Mouse (Mus musculus): ENCODE results near the gene Ccdc12. TPM values are rescaled to one million over a fixed set of nuclear protein-coding genes. Genes with fewer than 3 reads are reported as not detected.

The Ccdc12 gene
- total RNA-seq, 4 experiments from 2014 or later, result 62.7 to 77.9 (median 68.5) TPM

DNA sequence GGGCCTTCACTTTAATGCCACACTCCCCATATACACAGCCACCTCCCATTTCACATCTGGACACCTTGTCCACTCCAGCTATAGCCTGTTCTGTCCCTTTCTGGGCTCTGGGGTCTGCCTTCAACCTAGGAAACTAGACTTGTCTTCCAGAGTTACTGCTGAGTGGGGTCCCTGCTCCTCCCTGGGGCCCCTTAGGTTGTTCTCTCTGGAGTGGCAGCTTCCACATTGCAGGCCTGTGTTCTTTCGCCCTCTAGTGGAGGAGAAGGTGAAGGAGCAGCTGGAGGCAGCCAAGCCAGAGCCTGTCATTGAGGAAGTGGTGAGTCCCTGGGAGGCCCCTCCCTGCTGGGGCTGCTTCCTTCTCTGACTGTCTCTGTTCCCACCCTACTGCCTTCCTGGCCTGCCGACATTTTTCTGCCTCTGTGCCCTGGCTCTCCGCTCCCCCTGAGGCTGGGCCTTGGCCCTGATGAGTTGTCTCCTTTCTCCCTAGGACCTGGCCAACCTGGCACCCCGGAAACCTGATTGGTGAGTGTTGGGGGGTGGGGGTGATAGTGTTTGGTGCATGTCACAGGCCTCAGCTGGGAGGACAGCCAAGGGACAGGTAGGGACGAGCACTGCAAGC is 53.4 kb downstream of the Ccdc12 start:
- DNase-seq, result peak; percentile 67

DNA sequence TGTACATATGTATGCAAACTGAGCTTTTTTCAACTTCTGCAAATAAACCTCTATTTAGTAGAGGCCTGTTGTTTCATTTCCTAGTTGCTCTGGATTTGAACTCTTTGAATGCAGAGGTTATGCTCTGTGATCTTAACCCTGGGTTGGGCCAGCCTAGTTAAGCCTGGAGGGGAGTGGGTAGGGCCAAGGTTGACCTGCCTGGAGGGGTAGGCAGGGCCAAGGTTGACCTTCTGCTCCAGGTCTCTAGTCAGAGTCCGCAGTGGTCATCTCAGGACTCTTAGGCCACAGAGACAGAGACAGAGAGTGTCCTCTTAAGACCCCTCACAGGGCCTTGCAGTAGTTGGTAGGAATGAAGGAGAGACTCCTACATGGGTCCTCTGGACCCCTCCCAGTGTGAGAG is 55.2 kb downstream of the Ccdc12 start:
- no peak for DNase-seq

DNA sequence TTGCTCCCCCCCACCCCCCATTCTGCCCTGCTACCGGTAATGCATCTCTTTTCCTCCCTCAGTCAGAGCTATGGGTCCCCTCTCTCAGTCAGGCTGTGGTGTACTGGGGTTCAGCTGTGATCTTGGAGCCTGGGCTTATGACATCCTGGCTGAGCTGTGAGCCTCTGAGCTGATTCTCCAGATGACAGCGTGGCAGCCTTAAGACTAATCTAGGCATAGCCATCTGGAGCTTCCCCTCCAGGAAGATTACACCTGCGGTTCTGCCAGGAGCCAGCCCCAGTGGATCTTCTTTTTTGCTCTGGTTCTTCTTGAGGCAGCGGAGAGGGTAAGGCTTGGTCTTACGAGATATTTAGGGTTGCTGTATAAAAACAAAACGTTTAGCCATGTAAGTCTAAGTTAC is 55.7 kb downstream of the Ccdc12 start:
- no peak for DNase-seq

DNA sequence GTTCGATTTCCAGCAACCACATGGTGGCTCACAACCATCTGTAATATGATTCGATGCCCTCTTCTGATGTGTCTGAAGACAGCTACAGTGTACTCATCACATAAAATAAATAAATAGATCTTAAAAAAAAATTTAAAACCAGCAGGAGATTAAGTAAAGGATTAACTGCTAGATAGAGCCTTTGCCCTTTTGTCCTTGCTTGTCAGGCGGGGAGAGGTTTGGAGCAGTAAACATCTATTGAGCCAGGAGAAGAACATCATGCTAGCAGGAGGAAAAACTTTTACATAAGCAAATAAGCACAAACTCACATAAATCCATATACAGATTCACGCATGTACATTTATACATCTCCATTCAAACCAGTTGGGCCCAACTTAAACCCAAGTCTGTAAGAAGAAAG is 56.2 kb downstream of the Ccdc12 start:
- DNase-seq, result no peak

DNA sequence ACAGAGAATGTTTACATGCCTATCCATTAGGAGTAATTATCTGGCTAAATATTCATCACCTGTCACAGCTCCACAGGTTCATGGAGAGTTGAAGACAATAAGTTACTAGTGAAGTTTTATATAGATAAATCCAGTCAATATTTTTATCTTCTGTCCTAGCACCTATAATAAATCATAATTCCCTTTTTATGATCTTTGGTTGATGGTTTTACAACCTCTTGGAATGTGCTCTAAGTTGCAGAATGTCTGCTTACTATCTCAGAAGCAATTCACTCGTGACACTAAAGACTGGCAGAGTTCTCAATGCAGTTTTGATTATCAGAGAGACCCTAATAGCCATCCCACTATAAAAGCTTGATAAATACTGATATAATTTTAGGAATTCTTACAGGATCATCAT is 57.1 kb downstream of the Ccdc12 start:
- DNase-seq, result no peak

DNA sequence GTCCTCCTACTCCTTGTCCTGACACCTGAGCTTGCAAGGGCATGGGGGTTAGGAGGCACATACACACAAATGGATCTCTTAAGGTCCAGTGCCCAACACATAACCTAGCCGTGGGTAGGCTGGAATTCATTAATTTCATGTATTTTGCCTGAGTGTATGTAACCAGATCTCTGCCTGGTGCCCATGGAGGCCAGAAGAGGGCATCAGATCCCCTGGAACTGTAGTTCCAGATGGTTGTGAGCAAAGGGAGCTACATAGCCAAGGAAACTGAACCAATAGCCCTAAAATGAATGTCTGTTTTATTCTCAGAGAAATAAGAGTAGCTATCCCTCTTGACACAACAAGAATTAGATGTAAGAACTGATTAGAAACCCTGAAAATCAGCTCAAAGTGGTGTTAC is 59.1 kb downstream of the Ccdc12 start:
- DNase-seq, result no peak

DNA sequence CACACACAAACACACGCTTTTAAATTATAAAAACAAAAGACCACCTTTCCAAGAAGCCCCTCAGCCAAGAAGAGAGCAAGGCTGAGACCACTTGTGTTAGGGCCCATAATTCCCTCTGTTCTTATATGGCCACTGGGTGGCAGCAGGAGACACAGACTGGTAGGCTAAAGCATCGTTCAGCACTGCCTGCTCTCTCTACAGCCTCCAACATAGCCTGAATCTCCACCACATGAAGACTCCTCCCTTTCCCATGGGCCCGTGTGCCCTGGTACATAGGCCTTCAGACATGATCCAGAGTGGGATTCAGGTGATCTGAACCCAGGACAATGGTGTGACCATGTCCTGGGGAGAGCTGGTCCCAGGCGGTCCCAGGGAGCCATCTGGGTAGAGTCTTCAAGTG is 60.5 kb downstream of the Ccdc12 start:
- no peak for DNase-seq

DNA sequence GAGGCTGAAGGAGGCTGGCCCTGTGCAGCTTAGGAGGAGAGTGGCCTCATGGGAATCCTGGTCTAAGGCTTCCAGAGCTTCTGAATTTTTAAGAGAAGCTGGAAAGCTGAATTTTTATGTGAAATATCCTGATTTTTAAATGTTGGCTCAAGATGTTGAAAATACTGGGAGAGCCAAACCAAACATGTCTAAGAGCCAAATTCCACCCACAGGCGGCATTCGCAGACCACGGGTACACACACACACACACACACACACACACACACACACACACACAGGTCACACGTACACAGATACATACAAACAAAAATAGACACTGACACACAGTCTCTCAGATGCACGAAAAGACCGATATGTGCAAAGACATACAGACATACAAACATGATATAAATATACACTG is 61.8 kb downstream of the Ccdc12 start:
- no peak for DNase-seq

DNA sequence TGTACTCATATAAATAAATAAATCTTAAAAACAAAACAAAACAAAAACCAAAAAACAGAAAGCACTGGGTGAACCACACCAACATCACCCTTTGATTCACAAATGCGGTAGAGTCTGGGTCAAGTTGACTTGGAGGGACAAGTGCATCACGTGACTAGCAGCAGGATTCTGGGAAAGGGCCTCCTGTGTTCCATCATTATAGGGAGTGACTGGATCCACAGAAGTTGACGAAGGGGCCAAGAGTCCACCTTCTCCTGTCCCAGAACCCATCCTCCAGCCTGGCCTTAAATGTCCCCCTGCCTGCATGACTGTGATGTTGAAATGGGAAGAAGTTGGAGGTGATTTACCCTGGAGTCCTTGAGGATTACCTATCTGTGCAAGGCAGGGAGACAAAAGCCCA is 62.5 kb downstream of the Ccdc12 start:
- no peak for DNase-seq

DNA sequence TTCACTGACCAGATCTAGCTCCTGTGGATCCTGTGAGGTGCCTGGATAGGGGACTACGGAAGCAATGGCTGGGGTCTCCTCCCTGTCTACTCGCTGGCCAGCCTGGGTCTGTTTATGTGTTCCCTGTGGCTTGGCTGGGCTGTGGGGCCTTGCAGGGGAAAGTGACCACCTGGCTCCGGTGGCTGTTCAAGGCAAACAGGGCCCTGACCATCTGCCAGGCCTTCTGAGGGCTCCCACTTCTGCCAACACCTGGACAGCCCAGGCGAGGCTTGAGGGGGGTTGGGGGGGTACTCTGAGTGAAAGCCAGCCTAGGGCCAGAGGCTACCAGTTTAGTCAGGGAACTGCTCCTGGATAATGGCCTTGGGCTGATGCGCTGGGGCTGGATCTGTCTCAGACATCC is 63.7 kb downstream of the Ccdc12 start:
- DNase-seq, result no peak

DNA sequence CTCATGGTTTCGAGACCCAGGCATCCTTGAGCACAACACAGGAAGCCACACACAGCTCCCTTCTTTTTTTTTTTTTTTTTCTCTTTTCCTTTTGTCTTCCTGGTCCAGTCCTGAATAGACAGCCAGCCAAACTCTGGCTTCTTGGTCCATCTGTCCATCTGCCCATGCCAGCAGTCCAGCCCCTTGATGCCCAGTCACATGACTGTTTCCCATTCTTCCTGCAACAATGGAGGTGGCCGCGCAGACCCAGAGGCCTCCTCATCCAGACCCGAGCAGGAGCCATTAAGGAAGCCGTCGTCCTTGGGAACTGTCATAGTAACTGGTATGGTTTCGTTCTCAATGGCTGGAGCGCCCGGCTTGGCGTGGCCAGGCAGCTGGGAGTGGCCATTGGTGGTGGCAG is 65.8 kb downstream of the Ccdc12 start:
- no peak for DNase-seq

DNA sequence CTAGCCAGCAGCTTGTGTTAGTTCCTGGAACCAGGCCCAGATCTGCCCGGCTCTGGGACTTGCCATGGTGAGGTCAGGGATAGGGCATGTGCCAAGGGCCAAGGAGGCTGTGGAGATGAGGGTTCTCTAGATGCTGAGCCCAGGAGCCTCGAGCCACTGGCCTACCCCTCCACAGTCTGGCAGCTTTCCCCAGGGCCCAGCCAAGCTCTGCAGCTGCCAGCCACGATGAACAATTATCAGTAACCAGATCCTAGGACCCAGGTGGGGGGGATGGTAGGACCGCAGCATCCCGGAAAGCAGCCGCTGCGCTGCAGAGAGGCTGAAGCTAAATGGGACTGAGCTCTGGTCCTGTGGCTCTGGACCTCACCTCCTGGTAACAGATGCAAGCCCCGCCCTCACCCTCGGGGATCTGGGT is 69.4 kb downstream of the Ccdc12 start:
- peak; percentile 45 for DNase-seq

DNA sequence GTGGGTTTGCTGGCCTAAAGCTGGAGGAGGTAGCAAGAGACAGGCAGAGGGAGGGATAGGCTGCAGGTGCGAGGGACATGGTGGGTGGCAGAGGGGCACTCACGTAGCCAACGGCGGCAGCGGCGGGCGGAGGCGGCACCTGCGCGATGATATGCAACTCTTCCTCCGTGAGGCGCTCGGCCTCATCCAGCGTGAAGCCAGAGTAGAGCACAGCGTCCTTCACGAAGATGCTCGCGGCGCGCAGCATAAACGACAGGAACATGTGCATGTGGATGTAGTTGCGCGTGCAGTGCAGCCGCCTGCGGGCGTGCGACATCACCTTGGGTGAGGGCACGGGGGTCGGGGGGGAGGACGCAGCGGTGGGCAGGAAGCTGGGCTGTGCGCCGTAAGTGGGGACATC is 70.6 kb downstream of the Ccdc12 start:
- no peak for DNase-seq

DNA sequence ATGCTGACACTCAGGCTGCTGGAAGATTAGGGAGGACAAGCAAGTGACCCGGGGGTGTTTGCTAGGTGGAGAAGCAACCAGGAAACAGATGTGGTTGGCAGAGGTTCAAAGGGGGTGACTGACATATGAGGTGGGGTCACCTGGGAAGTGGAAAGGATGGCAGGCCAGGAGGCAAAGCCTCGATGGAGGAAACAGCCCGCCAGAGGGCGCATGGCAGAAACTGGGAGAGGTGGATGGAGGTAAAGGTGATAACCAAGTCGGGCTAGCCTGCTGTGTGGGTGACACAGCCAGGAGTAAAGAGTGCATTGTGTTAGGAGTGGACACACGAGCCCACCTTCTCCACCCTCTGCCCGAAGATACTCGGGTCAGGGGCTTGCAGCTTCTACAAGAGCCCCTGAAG is 73.5 kb downstream of the Ccdc12 start:
- DNase-seq, result no peak

DNA sequence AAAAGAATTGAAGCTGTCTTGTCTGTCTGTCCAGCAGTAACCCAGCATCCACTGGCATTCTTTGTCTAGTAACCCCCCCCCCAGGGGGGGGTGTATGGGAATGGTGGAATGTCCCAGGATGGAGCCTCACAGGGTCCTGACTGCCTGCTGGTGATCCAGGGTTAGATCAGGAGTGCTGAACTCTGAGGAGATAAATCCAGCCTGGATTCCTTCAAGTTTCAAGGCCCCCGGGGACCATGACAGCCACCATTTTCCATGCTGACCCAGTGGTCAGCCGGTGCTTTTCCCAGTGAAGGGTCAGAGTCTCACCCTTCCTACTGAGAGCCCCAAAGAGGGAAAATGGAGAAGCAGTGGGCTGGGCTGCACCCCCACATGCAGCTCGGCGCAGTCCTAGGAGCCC is 75.6 kb downstream of the Ccdc12 start:
- DNase-seq, result no peak

DNA sequence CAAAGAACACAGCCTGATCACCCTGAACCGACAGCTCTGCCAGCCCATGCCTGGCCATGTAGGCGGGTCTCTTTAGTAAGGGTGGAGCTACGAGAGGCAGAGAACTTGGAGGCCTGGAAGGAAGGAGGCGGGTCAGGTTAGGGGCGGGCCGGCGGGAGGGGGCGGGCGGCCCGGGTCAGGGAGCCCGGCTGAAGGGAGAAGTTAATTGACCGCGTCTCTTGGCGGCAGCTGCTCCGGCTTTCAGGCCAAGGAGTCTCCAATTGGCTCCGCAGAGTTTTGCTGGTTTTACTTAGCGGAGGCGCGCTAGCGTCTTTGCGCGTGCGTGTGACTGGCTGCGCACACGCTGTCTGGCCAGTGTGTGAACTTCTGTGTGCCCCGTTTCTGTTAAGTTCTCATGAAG is 76.3 kb downstream of the Ccdc12 start:
- peak; percentile 66 for DNase-seq

DNA sequence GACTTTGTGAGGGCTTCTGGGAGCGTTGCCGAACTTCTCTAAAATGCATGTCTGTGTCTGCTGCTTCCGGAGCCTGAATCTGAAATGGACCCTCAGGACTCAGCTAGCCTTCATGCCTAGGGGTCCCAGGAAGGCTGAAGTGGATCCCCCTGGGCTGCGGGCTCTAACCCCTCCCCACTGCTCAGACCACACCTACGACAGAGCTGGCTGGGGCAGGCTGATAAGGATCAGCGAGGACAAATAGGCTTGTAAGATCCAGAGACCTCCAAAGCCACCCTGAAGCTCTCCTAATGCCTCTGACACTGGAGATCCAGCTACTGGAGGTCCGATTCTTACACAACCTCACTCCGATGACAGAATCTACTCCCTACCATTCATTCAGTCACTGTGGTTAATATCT is 76.8 kb downstream of the Ccdc12 start:
- DNase-seq, result no peak

DNA sequence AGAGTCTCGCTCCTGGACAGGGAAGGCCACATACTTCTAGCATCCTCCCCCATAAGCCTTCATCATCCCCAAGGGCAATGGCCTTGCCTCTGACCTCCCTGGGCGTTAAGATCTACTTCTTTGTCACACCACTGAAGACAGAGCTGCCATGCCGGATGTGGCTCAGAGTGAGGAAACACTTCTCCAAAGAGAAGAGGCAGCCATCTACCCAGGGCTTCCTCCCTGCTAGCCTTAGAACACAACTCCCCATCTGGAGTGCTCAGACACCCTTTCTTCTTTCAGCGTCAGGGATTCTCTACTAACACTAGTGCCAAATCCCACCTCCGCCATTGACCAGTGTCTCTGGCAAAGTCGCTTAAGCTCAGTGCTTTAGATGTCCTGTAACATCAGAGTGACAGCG is 77.9 kb downstream of the Ccdc12 start:
- DNase-seq, result no peak

DNA sequence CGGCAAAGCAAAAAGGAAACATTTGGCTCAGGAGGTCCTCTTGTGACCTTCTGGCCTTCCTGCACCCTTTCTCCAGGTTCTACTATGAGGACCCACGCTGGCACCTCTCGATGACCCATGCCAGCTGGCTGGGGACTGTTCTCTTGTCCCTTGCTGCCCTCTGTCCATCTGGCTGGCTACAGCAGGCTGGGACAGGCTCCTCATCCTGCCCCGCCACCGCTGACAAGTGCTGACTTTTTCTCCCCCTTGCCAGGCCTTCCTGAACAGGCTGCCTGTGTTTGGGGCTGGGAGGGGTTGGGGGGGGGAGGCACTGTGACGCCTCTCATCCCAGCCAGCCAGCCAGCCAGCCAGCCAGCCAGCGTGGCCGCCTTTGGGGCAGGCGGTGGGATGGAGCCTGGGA is 80.1 kb downstream of the Ccdc12 start:
- DNase-seq, result no peak

DNA sequence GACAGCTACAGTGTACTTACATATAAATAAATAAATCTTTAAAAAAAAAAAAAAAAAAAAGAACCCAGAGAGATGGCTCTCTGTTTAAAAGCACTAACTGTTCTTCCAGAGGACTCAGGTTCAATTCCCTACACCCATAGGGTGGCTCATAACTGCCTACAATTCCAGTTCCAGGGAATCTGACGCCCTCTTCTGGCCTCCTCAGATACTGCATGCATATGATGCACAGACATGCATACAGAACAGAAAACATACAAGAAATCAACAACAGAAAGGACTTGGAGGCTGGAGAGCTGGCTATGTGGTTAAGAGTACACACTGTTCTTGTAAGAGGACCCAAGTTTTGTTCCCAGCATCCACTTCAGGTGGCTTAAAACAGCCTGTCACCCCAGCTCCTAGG is 81.8 kb downstream of the Ccdc12 start:
- DNase-seq, result no peak

DNA sequence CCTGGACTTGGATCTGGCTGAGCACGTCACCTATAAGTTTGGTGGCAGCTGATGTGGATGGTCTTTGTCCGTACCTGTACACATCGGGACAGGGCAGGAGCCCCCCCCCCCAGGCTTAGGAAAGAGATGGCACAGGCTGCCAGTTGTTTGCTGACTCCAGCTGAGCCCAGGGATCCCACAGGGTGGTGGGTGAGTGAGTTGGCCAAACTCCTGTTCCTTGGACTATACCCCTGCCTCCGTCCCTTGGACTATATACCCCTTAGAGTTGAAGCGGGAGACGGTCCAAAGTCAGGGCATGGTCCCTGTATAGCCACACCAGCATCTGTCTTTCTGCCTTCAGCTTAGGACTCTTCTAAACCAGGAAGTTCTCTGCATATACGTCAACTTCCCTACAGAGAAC is 83.7 kb downstream of the Ccdc12 start:
- DNase-seq, result no peak

DNA sequence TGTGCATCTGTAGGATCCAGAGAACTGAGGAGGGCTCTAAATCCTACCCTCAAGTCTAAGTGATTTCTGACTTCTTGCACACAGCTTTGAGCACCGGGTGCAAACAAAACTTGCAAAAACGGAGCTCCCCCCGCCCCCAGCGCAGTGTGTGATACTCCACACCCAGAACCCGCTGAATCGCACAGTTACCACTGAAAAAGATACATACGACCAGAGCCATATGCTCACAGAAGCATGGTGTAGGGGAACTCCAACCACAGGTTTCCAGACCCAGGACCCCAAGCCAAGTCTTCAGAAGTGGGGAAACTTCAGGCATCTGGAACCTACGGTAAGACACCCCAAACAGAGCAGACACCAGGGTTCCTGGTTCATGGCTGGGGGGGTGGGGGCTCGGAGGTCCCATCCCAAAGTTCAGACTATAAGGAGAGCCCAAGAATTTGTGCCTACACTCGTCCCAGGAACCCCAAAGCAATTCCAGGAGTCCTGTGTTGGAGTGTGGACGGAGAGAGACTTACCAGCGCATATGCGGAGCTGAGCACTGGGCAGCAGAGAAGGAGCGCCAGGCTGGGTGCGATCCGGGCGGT is 85.5 kb downstream of the Ccdc12 start, which contains the start of gene Myl3:
Myl3 (plus strand) TSS at position 151 of the 584 bp plus-strand sequence.
- no peak for DNase-seq

DNA sequence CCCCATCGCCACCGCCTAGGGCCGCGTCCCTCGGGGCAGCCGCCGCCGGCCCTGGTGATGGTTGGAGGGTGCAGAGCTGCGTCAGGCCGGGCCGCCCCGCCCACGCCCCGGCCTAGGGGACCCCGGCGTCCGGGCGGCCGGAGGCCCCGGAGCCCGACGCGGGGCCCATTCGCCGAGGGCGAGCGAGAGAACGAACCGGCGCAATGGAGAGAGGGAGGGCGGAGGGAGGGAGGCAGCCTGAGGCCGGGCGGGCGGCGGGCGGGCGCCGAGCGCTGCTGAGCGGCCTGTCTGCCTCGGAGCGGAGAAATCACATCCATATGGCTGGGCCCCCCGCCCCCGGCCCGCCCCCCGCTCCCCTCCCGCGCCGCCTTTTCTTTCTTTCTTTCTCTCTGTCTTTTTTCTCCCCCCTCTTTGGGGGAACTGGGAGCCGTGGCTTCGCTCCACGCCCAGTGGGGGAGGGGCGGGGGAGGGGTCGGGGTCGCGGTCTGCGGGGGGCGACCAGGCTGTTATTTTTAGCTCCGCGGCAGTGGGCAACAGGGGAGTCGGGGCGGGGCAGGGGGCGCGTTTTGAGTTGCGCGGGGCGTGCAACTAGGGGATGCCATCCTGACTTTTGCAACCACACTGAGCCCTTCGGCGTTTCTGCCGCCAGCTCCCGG is 86.1 kb downstream of the Ccdc12 start:
- no peak for DNase-seq

DNA sequence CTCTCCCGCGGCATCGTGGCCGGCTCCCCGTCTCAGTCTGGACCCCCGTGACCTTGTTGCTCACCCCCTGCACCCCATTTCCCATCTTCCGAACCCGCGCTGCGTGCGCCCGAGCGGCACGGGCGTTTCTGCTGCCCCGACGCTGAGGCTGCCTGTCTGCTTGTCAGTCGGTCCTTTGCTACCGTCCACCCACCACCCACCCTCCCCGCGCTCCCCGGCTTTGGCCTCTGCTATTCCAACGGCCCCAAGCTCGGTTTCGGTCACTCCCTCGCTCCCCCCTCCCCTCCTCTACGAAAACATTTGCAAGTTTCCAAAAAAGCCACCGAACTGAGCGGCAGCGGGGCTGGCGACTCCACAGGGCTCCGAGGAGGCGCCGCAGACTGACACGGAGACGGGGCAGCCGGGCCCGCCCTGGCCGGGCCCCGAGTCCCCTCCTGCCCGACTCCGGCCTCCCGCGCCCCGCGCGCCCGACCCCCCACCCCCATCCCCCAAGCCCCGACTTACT is 86.7 kb downstream of the Ccdc12 start:
- DNase-seq, result no peak

All from adrenal gland, adult 8-10 months (tissue).